Mouse (Mus musculus): Measurements from ENCODE around the gene Olfr107.

The Olfr107 gene

DNA sequence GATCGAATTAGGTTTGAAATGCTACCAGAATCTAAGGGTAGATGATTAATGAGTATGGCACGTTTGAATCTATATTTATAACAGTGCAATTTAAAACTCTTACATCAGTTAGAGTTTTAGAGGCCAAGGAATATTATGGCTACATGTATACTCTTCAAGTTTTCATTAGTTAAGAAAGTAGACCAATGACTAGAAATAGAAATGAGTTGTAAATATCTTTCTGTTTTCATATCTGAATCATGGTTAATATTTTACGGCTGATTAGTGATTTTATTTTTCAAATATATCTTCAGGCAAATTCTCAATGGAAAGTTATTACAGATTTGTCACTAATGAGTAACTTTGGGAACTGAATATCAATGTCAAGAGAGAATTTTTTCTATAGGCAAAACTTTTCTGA lies at the start of gene Olfr107:
TSS of gene Olfr107 (plus strand) at position 301 of the 400 bp plus-strand sequence.
- DNase-seq (ENCODE audit: low spot score in 2 of 2): no peak

DNA sequence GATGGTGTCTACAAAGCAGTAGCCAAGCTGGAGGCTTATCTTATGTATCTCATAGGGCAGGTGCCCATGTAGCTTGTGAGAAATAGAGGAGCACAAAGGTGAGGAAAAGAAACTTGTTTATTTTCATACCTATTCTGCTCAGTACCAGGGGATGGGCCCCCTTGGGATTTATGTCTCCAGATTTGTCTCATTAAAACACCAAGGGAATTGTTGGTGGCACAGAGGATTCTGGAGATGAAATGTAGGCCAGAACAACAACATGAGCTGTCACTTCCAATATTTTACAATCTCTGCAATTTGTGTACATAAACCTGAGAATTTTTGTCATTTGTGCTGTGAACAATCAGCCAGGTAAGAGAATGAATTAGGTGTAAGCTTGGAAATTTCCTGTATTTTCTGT lies 39.7 kb upstream of the Olfr107 start, which contains the start of gene Olfr104-ps:
TSS of gene Olfr104-ps (plus strand) at position 301 of the 400 bp plus-strand sequence.
- DNase-seq (ENCODE audit: low spot score in 2 of 2): no peak

DNA sequence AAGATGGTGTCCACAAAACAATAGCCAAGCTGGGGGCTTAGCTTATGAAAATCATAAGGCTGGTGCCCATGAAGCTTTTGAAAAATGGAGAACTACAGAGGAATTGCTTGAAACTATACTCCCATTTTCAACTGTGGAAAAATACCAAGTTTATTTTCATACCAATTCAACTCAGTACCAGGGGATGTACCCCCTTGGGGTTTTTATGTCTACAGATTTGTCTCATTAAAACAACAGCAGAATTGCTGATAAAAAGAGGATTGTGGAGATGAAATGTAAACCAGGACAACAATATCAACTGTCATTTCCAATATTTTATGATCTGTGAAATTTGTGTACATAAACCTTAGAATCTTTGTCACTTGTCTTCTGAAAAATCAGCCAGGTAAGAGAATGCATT lies 20.3 kb upstream of the Olfr107 start, which contains the start of gene Olfr105-ps:
TSS of gene Olfr105-ps (plus strand) at position 301 of the 400 bp plus-strand sequence.
- DNase-seq (ENCODE audit: low spot score in 2 of 2): no peak

DNA sequence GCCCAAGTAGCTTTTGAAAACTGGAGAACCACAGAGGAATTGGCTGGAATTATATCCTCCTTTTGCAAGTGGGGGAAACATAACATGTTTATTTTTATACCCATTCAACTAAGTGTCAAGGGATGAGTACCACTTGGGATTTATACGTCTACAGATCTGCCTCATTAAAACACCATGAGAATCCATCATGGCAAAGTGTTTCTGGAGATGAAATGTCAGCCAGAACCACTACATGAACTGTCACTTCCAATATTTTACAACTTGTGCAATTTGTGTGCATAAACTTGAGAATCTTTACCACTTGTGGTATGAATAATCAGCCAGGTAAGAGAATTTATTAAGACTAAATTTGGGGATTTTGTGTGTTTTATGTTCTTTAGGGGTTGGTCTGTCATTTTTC lies 8.9 kb upstream of the Olfr107 start, which contains the start of gene Olfr106-ps:
TSS of gene Olfr106-ps (plus strand) at position 301 of the 400 bp plus-strand sequence.
- DNase-seq (ENCODE audit: low spot score in 2 of 2): no peak

DNA sequence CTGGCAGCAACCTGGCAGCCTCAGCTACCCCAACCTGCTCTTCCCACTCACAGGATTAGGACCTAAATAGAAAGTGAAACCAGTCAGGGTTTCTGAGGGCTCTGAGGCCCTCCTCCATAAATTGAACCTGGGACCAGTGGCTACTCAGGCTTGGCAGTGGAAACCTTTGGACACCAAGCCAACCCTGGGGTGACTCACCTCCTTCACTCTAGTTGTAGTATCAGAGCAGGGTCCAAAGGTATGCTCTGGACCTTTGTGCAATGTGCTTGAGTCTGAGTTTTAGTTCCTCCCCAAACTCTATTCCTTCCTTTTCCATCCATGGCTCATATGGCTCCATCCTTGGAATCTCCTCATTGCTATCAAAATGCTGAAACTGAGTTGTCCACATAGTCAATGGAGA lies 14.4 kb downstream of the Olfr107 start:
- no peak for DNase-seq (ENCODE audit: low spot score in 2 of 2)

DNA sequence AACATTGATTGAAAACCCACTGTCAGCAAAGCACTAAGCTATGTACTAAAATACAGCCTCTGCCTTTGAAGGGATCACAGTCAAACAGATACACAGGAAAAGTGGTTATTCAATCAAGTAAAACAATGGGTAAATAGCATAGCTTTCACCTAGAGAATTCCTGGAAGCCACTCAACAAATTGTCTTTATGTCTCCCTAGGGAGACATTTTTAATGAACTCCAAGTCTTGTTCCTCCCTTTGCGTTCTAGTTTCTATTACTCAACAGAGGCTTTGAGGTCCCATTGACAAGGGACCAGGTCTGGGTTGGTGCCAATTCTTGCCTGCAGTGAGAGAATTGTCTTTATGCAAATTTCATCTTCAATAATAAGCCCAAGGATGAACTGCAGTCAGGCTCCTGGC lies 46.2 kb downstream of the Olfr107 start, which contains the start of gene Olfr108:
TSS of gene Olfr108 (plus strand) at position 301 of the 400 bp plus-strand sequence.
- no peak for DNase-seq (ENCODE audit: low spot score in 2 of 2)

All from frontal cortex, postnatal 36 days (tissue).